Mouse (Mus musculus): ENCODE measurements around the gene 2010111I01Rik. TPM values are rescaled to one million over a fixed set of nuclear protein-coding genes. Genes with fewer than 3 reads are reported as not detected.

2010111I01Rik gene
- polyA plus RNA-seq, 1 experiment from 2014 or later = 52.6 TPM

DNA sequence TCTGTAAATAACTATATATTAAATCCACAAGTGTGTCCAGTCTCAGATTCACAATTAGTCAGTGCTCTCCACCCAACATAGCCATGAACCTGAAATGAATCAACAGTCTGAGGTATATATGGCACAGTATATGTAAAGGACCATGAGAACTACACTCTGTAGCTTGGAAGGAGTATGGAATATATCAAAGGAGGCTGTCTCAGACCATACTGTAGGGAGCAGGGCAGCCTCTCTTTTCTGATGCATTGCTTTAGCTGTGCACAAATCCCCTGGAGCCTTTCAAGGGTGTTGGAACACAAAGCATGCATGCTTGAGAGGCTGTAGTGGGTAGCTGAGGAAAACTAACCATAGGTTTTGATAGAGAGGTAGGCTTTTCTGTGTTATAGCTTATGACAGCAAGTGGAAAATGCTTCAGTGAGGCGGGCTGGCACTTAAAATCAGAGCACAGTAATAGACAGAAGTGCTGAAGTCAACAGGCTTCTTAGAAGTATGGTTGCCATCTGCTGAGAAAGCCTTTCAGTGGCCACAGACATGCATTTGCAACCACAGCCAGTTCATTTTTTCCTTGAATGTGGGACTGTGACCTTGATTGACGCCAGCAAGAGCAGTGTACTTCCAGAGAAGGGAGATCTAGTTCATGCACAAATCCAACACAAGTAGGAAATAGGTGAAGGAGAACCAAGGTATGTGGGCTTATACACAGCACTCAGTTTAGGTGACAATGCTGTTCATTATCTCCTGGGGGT lies 45.8 kb downstream of the 2010111I01Rik start:
- Histone ChIP-seq H3K27ac (no peak overlapping the region), H3K4me3 (no peak overlapping the region), H3K36me3 (no peaks in the 10 kb centered on the region), H3K4me1 (peaks cover 4% of the 10 kb centered on the region; the same call in 1 of the 2 replicates), H3K9me3 (no peaks in the 10 kb centered on the region), H3K27me3 (ENCODE audit: insufficient read depth, poor library complexity, severe bottlenecking) (no peaks in the 10 kb centered on the region)
- WGBS = 75% methylated on average over 2 of the region's 2 CpGs
- no peak for DNase-seq (ENCODE audit: low spot score)

DNA sequence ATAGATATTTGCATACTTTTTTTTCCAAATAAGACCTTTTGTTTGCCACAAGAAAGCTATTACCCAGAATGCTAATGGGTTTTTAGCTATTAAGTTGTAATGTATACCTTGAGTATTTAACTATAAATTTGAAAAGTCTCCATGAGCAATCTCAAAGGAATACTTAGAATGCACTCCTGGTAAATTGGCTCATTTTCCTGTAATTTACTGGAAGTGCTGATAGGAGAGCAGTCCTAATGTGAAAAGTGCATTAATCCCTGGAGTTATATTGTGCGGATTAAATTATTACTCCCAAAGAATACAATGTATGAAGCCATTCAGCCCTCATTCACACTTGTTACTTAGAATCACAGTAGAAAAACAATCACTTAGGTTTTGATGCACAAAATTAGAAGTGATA lies 49.7 kb downstream of the 2010111I01Rik start:
- Histone ChIP-seq H3K27me3 (ENCODE audit: insufficient read depth, poor library complexity, severe bottlenecking) (no peaks in the 10 kb centered on the region), H3K4me1 (peaks cover 4% of the 10 kb centered on the region; the same call in 1 of the 2 replicates), H3K36me3 (no peaks in the 10 kb centered on the region), H3K9me3 (no peaks in the 10 kb centered on the region), H3K4me3 (no peak overlapping the region), H3K27ac (no peak overlapping the region)
- no peak for DNase-seq (ENCODE audit: low spot score)
- 84% methylated on average over 1 of the region's 1 CpGs for WGBS

DNA sequence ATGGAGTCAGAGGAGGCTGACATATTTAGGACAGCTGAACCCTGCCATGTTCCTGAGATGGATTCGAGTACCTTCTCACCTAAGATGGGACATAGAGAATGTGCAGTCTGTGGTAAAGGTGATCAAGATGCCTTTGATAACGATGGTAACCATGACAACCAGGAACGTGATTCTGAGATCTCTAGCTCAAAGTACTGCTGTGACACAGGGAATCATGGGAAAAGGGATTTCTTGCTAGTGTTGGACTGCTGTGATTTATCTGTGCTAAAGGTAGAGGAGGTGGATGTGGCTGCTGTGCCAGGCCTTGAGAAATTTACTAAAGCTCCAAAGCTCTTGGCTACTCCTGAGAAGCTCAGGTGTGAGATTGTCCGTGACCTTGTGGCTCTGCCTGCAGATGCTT lies 50.7 kb downstream of the 2010111I01Rik start:
- Histone ChIP-seq H3K4me3 (no peak overlapping the region), H3K4me1 (peaks cover 4% of the 10 kb centered on the region; the same call in 1 of the 2 replicates), H3K9me3 (no peaks in the 10 kb centered on the region), H3K36me3 (no peaks in the 10 kb centered on the region), H3K27ac (no peak overlapping the region), H3K27me3 (ENCODE audit: insufficient read depth, poor library complexity, severe bottlenecking) (no peaks in the 10 kb centered on the region)
- WGBS = 70% methylated on average over 4 of the region's 4 CpGs
- DNase-seq (ENCODE audit: low spot score) = no peak

DNA sequence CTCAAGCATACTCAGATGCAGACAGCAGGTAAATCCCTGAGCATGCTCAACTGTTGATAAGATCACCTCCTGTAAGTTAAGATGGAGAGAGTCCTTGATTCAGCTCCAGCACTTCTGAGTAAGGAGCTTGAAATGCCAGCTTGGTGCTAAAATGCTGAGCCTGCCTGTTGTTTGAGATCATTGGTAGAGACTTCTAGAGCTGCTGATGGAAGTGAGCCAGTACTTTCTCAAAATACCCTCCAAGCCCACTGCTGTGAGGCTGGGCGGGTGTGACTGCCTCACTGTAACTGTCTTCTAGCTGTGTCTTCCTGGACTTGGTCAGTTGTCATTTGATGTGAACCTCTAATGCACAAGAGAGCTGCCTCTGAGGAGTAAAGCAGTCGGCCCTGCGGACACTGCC lies 51.4 kb downstream of the 2010111I01Rik start:
- no peak overlapping the region for H3K27ac ChIP-seq
- H3K36me3 ChIP-seq = no peaks in the 10 kb centered on the region
- H3K9me3 ChIP-seq = no peaks in the 10 kb centered on the region
- 80% methylated on average over 3 of the region's 3 CpGs for WGBS
- H3K4me1 ChIP-seq = no peaks in the 10 kb centered on the region
- no peaks in the 10 kb centered on the region for H3K27me3 ChIP-seq (ENCODE audit: insufficient read depth, poor library complexity, severe bottlenecking)
- DNase-seq (ENCODE audit: low spot score) = no peak
- no peak overlapping the region for H3K4me3 ChIP-seq

DNA sequence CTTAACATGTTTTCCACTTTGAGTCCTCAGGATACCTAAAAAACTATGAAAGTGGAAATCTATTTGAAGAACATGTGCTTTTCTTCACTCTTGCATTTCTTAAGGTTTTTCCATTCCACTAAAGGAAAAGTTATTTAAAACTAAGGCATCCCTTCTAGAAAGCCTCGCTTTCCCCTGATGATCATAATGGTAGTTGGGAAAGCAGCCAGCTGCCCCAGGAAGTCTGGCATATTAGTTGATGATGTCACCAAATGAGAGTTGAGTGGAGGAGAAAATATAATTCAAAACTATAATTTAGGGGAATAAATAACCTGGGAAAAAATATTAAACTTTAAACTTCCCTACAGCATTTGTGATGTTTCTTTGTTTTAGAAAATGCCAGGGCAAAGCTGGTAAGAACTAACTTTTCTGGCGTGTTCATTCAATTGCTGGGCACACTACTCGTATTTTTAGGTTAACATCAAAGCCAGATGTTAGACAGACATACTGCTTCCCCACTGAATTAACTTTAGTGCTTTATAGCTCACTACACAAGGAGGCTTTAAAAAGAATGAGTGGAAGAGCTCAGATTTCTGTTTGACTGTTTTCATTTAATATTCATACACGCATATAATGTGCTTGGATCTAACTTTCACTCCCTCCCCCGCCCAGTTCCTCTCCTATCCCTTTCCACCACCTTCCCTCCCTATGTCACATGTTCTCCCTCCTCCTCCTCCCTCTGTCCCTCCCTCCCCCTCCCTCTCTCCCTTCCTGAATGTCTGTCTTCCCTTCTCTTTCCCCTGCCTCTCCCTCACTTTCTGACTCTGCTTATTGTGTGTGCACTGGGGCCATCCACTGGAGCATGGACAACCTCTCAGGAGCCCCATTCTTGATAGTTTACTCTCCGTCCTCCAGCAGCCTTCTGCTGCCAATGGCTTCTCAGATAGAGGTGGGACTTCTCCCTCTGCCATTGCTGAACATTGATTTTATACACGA lies 58.8 kb downstream of the 2010111I01Rik start:
- H3K9me3 ChIP-seq = no peaks in the 10 kb centered on the region
- H3K4me3 ChIP-seq = no peak overlapping the region
- no peaks in the 10 kb centered on the region for H3K36me3 ChIP-seq
- peaks cover 3% of the 10 kb centered on the region; the same call in 1 of the 2 replicates for H3K4me1 ChIP-seq
- no peaks in the 10 kb centered on the region for H3K27me3 ChIP-seq (ENCODE audit: insufficient read depth, poor library complexity, severe bottlenecking)
- DNase-seq (ENCODE audit: low spot score) = no peak
- 74% methylated on average over 7 of the region's 7 CpGs for WGBS
- H3K27ac ChIP-seq = no peak overlapping the region

DNA sequence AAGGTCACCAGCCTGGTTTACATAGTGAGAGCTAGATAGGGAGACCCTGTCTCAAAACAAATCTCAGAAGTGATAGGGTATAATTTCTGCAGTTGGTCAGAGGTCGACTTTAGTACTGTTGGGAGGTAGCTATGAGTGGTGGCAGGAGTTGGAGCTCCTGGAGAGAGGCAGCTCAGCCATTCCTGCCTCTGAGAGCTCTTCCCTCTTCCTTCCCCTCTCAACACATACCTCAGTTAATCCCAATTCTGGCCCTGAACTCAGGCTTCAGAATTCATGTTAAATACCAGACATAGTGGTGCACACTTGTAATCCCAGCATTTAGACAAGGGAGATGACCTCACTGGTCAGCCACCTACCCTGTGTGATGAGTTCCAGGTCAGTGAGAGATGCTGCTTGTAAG lies 65.3 kb downstream of the 2010111I01Rik start:
- H3K9me3 ChIP-seq = no peaks in the 10 kb centered on the region
- WGBS = 40% methylated on average over 1 of the region's 1 CpGs
- H3K36me3 ChIP-seq = no peaks in the 10 kb centered on the region
- no peak overlapping the region for H3K27ac ChIP-seq
- H3K4me3 ChIP-seq = no peak overlapping the region
- H3K4me1 ChIP-seq = peaks cover 16% of the 10 kb centered on the region
- H3K27me3 ChIP-seq (ENCODE audit: insufficient read depth, poor library complexity, severe bottlenecking) = no peaks in the 10 kb centered on the region
- no peak for DNase-seq (ENCODE audit: low spot score)

DNA sequence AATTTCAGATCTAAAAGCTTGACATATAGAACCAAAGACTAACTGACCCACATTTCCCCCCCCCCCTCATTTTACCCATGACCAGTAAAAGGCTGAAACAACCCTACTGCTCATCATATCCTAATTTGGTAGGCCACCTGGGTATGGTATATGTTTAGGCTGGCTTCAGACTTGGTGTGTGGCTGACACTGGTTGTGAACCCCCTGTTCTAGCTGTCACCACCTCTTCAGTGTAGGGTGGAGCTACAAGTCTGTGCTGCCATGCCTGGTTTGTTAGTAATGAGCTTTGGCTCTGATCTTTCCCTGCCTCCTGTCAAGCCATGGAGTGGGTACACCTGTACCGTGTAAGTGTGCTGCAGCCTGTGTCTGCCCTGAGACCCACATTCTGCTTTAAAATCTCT lies 66.6 kb downstream of the 2010111I01Rik start:
- no peak for DNase-seq (ENCODE audit: low spot score)
- Histone ChIP-seq H3K4me3 (no peak overlapping the region), H3K36me3 (no peaks in the 10 kb centered on the region), H3K27ac (no peak overlapping the region), H3K4me1 (peaks cover 16% of the 10 kb centered on the region), H3K27me3 (ENCODE audit: insufficient read depth, poor library complexity, severe bottlenecking) (no peaks in the 10 kb centered on the region), H3K9me3 (no peaks in the 10 kb centered on the region)
- WGBS = 51% methylated on average over 1 of the region's 1 CpGs

DNA sequence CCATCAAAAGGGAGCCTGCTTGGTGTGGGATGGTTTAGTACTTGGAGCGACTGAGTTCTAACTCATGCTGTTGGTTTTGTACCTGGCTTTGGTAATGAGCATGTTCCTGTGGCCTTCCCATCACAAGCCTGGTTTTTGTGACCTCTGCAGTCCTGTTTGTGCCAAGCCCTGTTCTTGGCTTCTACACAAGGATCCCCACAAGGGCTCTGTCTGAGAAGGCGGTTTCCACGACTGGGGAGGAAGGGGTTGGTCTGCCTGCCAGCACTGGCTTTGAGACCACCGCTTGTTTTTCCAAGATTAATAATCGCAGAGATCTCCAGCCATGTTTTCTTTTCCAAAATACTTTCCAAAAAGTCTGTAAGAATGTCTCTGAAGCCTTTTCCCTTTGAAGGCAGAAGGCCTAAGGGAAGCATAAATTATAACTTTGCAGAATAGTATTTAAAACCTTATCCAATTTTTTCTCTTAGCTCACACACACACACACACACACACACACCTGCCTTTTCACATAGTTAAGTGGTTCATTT lies 67.7 kb downstream of the 2010111I01Rik start:
- H3K27ac ChIP-seq = no peak overlapping the region

DNA sequence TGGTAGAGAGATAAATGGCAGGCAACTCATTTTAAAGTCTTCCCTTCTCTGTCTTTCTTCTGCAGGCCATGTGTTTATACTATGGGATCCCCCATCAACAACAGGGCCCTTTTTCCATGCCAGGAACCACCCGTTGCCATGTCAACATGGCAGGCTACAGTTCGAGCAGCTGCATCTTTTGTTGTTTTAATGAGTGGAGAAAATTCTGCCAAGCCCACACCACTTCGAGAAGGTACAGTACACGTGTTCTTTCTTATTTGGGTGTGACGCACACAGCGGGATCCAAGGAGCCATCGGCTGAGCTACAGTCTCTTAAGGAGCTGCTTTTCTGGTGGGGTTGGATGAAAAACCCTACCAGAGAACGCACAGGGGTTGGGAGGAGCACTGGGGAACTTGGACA lies 68.3 kb downstream of the 2010111I01Rik start:
- 74% methylated on average over 8 of the region's 8 CpGs for WGBS
- Histone ChIP-seq H3K4me1 (peaks cover 16% of the 10 kb centered on the region), H3K36me3 (no peaks in the 10 kb centered on the region), H3K27ac (no peak overlapping the region), H3K27me3 (ENCODE audit: insufficient read depth, poor library complexity, severe bottlenecking) (no peaks in the 10 kb centered on the region), H3K4me3 (no peak overlapping the region), H3K9me3 (no peaks in the 10 kb centered on the region)
- no peak for DNase-seq (ENCODE audit: low spot score)

More for the DNA sequence above, 67.7 kb downstream of the 2010111I01Rik start:
- no peak for DNase-seq (ENCODE audit: low spot score)
- H3K4me3 ChIP-seq = no peak overlapping the region
- 63% methylated on average over 5 of the region's 5 CpGs for WGBS
- peaks cover 16% of the 10 kb centered on the region for H3K4me1 ChIP-seq
- no peaks in the 10 kb centered on the region for H3K36me3 ChIP-seq
- H3K9me3 ChIP-seq = no peaks in the 10 kb centered on the region
- H3K27me3 ChIP-seq (ENCODE audit: insufficient read depth, poor library complexity, severe bottlenecking) = no peaks in the 10 kb centered on the region

DNA sequence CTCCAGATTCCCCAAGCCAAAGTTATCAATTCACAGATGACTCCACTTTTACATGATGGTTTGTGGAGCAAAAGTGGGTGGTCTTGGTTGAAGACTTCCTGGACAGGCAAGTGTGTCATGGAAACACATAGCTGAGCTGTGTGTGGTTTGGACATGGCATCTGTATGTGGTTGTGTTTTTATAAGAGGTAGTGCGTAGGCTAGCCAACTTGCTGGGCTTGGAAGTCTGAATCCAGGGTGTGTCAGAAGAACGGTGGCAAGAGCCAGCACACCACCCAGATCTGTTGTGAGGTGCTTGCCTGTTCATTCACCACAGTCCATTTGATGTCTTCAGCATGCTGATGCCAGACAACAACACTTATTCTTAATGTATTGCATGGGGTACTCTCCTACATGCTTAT lies 68.7 kb downstream of the 2010111I01Rik start:
- DNase-seq (ENCODE audit: low spot score) = no peak
- H3K27me3 ChIP-seq (ENCODE audit: insufficient read depth, poor library complexity, severe bottlenecking) = no peaks in the 10 kb centered on the region
- no peak overlapping the region for H3K27ac ChIP-seq
- no peaks in the 10 kb centered on the region for H3K9me3 ChIP-seq
- no peaks in the 10 kb centered on the region for H3K36me3 ChIP-seq
- H3K4me3 ChIP-seq = no peak overlapping the region
- WGBS = 78% methylated on average over 2 of the region's 2 CpGs
- peaks cover 16% of the 10 kb centered on the region for H3K4me1 ChIP-seq

DNA sequence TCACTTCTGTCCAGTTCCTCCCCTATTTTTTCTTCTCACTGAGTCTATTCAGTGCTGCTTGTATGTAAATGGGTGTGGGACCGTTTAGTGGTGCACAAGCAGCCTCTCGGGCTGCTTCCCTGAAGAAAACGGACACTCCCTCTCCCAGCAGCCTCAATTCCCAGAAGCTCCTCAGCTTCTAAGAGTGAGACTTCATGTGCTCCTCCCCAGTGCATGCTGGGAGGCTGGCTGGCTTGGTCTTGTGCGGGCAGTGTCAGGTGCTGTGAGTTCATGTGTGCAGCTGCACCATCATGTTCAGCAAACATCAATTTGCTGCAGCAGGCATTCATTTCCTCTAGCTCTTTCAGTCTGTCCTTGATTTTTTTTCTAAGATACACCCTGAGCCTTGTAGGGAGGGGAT lies 70.0 kb downstream of the 2010111I01Rik start:
- H3K4me1 ChIP-seq = peaks cover 19% of the 10 kb centered on the region
- no peak for DNase-seq (ENCODE audit: low spot score)
- H3K36me3 ChIP-seq = no peaks in the 10 kb centered on the region
- WGBS = 71% methylated on average over 4 of the region's 4 CpGs
- no peaks in the 10 kb centered on the region for H3K9me3 ChIP-seq
- H3K4me3 ChIP-seq = no peak overlapping the region
- no peak overlapping the region for H3K27ac ChIP-seq
- H3K27me3 ChIP-seq (ENCODE audit: insufficient read depth, poor library complexity, severe bottlenecking) = no peaks in the 10 kb centered on the region

DNA sequence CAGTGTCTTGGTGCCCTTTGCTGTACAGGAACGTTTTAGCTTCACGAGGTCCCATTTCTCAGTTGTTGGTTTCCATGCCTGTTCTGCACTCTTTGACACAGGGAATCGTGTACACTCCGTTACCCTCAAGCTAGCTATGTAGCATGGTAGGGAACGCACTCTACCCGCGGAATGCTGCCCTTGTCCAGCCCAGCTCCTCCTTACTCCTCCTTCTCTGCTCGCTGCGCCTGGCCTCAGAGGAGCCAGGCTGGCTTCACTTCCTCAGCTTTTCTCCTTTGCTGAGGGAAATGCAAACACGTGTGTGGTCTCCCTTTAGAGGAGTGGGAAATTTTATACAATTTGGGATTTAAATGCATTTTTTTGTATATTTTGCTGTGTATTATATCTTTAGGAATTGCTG lies 73.2 kb downstream of the 2010111I01Rik start:
- DNase-seq (ENCODE audit: low spot score) = no peak
- Histone ChIP-seq H3K36me3 (no peaks in the 10 kb centered on the region), H3K27ac (no peak overlapping the region), H3K9me3 (no peaks in the 10 kb centered on the region), H3K27me3 (ENCODE audit: insufficient read depth, poor library complexity, severe bottlenecking) (no peaks in the 10 kb centered on the region), H3K4me3 (no peak overlapping the region), H3K4me1 (peaks cover 7% of the 10 kb centered on the region; the same call in 1 of the 2 replicates)
- WGBS = 48% methylated on average over 10 of the region's 10 CpGs

DNA sequence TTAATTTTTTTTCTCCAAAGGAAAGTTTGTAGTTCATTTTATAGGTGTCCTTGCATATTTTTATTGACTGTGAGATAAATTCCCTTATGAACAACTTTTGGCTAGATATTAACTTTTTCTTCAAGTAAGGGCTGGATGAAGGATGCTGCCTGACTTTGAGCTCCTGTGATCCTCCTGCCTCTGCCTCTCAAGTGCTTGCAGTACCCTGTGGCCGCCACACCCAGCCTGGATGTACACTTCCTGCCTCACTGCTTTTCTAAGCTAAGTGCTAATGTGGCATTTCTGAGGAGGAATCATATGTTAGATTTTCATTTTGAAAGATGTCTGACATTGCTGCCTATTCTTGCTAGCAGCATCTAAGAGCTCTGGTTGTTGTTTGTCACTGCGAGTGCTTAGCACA lies 73.7 kb downstream of the 2010111I01Rik start:
- H3K4me1 ChIP-seq = peaks cover 4% of the 10 kb centered on the region; the same call in 1 of the 2 replicates
- H3K4me3 ChIP-seq = no peak overlapping the region
- H3K9me3 ChIP-seq = no peaks in the 10 kb centered on the region
- DNase-seq (ENCODE audit: low spot score) = no peak
- H3K36me3 ChIP-seq = no peaks in the 10 kb centered on the region
- H3K27ac ChIP-seq = no peak overlapping the region
- H3K27me3 ChIP-seq (ENCODE audit: insufficient read depth, poor library complexity, severe bottlenecking) = no peaks in the 10 kb centered on the region
- 79% methylated on average over 2 of the region's 2 CpGs for WGBS
